Mouse (Mus musculus) ES-Bruce4 (cell line): Measurements from ENCODE around the gene Ptprd.

Experiments
- CTCF ChIP-seq: IDR thresholded peaks from one replicate; pipeline ENCODE4 v1.8.1; 2011; ENCODE audit warnings: low read depth, low read length
- EP300 ChIP-seq: IDR thresholded peaks from 2 replicates; pipeline ENCODE4 v1.6.1; 2011; ENCODE audit warnings: low read depth, low read length; ENCODE audit not compliant: insufficient read depth
- POLR2A ChIP-seq: IDR thresholded peaks from one replicate; pipeline ENCODE4 v1.8.1; 2011; ENCODE audit warnings: low read length; ENCODE audit not compliant: insufficient read depth

- TF ChIP-seq CTCF (no peak), POLR2A (no peak), EP300 (no peak)
These were observed 1845.9 kb downstream of the Ptprd start for GRCm38 (mm10) chr4:76365871-76366270.
